Mouse (Mus musculus) gastrocnemius, adult 2 months (tissue): ENCODE data around the gene Ptprf. TPM values are rescaled to one million over a fixed set of nuclear protein-coding genes. Genes with fewer than 3 reads are reported as not detected.
A peak's percentile ranks its signal among the peaks of the same experiment; 100 is the strongest.

Experiments
- DNase-seq: peaks from one replicate; pipeline ENCODE4 v3.0.0; 2022
- H3K27ac ChIP-seq: fragments of 200-600 bp; 2 replicates; pipeline ENCODE4 v1.8.1; 2022; ENCODE audit warnings: mild to moderate bottlenecking
- H3K4me3 ChIP-seq: fragments of 200-600 bp; 2 replicates; pipeline ENCODE4 v1.8.1; 2022; ENCODE audit warnings: mild to moderate bottlenecking, moderate library complexity
- CTCF ChIP-seq: fragments of 200-600 bp; IDR thresholded peaks from 2 replicates; pipeline ENCODE4 v1.8.1; 2022; ENCODE audit warnings: antibody characterized with exemption, mild to moderate bottlenecking, moderate library complexity
- intact Hi-C: fragments of 180-260 bp; cut with DNase I; formaldehyde crosslinking; loops from one replicate; pipeline ENCODE4 v1.15.1; 2025
- total RNA-seq, 2 experiments: library from RNA; stranded (reverse); gene quantifications; 2 replicates each; pipeline ENCODE4 v1.2.3; 2021

The Ptprf gene
- total RNA-seq, 2 experiments from 2014 or later, result 1.5 to 2.5 TPM

DNA sequence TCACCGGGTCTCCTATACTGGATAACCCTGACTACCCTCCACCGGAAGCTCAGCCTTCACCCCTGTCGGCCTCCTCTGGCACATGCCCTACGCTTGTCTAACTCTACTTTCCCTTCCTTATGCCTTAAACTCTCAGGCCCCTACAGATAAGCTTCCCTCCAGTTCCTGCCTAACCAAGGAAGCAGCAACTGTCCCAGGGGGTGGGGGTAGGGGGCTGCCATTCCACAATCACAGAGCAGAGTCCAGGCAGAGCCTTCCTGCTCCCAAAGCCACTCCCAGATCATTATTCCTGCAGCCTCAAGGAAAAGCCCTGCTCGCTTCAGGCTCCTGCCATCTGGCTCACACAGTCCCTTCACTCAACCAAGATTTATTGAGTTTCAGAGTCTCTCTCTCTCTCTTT is 6.6 kb upstream of the Ptprf start:
- no peak for TF ChIP-seq CTCF
- H3K4me3 ChIP-seq, result no peak overlapping the region
- H3K27ac ChIP-seq, result no peak overlapping the region
- intact Hi-C loops, result loop anchor here (10.0 kb wide), 2 partner anchors 373 to 473 kb away; partner anchors contain the start of gene Artn
- DNase-seq, result no peak

DNA sequence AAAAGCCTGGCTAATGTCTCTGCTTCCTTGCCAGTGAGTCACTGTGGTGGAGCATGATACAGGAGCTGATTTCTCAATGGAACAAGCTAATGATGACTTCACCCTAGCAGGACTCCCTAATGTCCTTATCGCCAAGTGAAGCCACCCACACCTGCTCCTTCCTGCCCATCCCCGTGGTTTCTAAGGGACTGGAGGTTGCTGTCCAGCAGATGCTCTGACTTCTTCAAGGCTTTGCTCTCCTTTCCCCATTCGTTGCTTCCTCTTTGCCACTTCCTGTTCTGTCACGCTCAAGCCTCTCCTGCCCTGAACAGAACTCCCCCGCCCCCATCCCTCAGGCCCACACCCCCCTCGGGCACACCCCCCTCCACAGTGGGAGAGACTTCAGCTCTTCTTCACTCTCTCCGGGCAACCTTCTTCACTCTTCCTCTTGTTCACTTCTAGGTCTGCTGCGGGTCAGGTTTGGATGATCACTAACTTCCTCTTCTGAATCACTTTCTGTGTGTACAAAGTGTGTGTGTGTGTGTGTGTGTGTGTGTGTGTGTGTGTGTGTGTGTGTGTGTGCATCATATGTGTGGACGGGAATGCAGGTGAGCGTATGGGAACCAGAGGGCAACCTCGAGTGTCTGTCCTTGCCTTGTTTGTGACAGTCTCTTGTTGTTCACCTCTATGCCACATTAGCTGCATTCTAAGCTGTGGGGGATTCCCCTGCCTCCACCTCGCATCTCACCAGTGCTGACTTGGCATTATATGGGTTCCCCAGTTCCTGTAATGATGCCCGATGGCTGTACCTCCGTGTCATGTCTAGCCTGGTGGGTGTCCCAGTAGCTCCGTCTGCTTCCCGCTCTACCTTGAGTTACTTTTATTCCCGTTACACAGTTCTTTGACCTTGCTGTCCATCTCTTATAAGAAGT is 4.7 kb upstream of the Ptprf start:
- no peak for TF ChIP-seq CTCF
- no peak for DNase-seq
- intact Hi-C loops, result loop anchor here (10.0 kb wide), 2 partner anchors 371 to 471 kb away; partner anchors contain the start of gene Artn
- Histone ChIP-seq H3K4me3 (no peak overlapping the region), H3K27ac (no peak overlapping the region)

DNA sequence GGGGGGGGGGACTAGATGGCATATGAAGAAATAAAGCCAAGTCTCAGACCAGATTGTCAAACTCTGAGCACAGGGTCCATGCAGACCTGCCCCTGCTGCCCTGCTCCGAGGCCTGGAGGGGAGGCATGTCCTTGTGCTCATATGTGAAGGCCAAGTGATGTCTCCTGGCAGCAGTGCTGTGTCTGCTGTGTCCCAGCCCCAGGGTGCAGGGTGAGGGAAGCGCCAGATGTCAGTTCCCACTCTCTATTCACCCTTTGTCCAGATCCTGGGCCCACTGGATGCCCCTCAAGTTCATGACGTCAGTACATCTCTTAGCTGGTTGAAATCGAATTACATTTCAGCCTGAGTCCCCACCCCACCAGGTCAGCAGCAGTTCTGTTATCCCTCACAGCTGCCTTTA is 3.6 kb upstream of the Ptprf start:
- DNase-seq, result no peak
- H3K4me3 ChIP-seq, result no peak overlapping the region
- TF ChIP-seq CTCF, result no peak
- no peak overlapping the region for H3K27ac ChIP-seq
- intact Hi-C loops, result loop anchor here (10.0 kb wide), 2 partner anchors 370 to 470 kb away; partner anchors contain the start of gene Artn

DNA sequence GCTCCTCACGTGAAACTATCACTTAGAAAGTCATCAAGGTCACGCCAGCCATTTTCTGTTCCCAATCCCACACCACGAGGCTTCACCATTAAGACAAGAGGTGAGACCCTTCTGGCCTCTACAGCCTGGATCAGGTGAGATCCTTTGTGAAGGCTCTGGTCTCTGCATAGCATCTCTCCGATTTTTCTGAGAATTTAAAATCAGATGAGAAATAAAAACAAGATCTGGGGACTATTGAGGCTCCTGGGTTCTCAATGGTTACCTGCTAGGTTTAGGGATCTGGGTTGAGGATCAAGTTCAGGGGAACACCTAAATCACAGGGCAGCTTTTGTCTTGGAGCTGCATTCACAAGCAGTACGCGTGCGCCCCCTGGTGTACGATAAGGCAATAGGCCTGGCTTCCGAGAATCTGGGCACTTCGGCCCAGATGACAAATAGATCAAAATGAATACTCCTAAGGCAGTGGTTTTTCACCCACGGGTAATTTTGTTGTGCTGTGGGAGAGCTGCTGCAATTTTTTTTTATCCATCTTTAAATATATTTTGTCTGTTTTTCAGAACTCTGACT is 1.6 kb upstream of the Ptprf start:
- intact Hi-C loops, result loop anchor here (1.0 to 10.0 kb wide), 4 partner anchors 77 to 468 kb away; partner anchors contain the start of gene Artn
- H3K27ac ChIP-seq, result no peak overlapping the region
- H3K4me3 ChIP-seq, result no peak overlapping the region
- peak; percentile 84 for DNase-seq
- peak; percentile 100 for TF ChIP-seq CTCF

DNA sequence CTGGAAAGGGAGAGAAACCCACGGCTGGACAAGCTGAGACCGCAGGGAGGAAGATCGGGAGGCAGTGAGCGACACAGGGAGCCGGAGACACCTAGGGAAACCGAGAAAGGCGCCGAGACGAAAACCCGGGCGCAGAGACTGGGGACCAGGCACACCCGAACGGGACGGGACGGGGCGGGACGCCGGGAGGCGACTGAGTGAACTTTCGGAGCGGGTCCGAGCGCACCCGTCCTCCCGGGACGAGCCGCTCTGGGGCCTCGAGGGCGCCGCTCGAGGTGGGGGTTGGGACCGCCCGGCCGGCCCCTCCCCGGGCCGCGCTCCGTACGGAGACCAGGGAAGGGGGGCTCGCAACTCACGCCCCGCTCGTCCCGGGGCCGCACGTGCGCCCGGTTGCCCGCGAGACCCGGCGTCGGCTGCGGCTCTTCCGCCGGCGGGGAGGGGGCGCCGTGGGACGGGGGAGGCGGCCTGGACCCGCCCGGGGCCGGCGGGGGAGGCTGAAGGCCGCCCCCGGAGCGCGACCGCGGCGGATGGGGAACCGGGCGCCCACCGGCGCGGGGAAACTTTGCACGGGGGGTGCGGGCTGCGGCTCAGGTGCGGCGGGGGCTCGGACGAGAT is 682 bp downstream of the Ptprf start:
- Histone ChIP-seq H3K27ac (peak overlapping the region; percentile 68), H3K4me3 (peak overlapping the region; percentile 81)
- intact Hi-C loops, result loop anchor here (10.0 kb wide), 2 partner anchors 366 to 466 kb away; partner anchors contain the start of gene Artn
- TF ChIP-seq CTCF, result no peak
- peak; percentile 62 for DNase-seq

DNA sequence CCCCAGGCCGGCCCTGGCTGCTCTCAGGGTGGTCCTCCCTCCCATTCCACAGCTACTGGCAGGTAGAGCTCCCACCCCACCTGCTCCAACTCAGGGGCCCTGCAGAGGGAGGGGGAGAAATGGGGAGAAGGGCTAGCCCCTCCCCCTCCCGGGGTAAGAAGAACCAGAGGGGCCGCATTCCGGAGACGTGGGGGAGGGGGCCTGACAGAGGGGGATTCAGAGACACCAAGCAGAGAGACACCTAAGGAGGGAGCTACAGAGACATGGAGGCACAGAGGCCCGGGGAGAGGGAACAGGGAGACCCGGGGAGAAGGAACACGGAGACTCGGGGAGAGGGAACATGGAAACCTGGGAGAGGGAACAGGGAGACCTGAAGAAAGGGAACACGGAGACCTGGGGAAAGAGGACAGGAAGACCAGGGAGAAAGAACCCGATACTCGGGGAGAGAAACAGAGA is 1.2 kb downstream of the Ptprf start:
- TF ChIP-seq CTCF, result no peak
- peak overlapping the region; percentile 68 for H3K27ac ChIP-seq
- no peak for DNase-seq
- intact Hi-C loops, result loop anchor here (10.0 kb wide), 2 partner anchors 365 to 465 kb away; partner anchors contain the start of gene Artn
- peak overlapping the region; percentile 81 for H3K4me3 ChIP-seq

DNA sequence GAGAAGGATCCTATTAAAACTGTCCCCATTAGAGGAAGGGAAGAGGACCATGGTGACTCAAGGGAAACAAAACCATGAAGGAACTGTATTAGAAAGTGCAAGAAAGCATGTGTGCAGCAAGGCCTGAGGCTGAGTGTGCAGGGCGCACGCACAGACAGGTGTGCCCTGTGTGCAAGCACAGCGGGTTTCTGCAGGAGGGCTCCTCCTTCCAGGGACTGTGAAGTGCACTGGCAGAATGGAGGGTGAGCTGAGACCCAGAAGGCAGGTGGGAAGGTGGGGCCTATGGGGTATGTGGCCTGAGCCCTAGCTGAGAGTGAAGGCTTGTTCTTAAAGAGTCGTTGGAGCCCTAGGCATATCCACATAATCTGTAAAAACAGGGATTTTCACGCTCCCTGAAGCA is 1.9 kb downstream of the Ptprf start:
- no peak overlapping the region for H3K4me3 ChIP-seq
- intact Hi-C loops, result no loop called here
- no peak overlapping the region; the same call in 1 of the 2 replicates for H3K27ac ChIP-seq
- TF ChIP-seq CTCF, result no peak
- DNase-seq, result no peak

DNA sequence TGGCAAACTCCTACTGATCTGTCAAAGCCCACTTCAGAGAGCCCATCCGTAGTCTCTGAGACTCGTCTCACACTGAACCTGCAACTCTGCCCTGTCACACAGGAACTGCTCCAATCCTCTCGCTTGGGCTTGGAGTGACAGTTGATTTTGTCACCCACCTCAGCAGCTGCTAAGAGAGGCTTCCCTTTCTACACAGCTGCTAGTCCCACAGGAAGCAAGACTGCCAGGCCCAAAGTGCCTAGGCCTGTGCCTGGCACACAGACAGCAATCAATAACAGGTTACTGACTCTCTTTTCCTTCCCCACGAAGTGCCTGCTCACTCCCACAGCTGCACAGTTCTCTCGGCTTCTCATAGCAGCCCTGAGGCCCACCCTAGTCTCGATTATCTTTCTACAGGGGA is 2.7 kb downstream of the Ptprf start:
- intact Hi-C loops, result no loop called here
- TF ChIP-seq CTCF, result no peak
- no peak overlapping the region for H3K4me3 ChIP-seq
- H3K27ac ChIP-seq, result no peak overlapping the region
- DNase-seq, result no peak

DNA sequence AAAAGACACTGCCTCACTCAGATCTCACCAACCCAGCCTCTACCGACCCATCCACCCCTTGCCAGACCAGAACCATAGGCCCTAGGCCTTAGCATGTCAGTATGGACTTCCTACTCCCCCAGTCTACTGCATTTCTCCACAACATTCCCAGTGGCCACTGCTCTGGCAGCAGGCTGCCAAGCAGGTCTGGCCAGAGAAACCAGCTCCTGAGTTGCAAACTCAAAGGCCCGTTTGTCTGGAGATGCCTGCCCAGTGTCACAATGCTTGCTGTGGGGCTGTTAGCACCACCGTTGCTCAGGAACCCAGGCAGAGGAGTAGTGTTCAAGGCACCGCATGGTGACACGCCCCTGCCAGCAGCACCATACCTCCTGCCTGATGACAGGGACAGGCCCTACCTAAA is 5.0 kb downstream of the Ptprf start:
- intact Hi-C loops, result no loop called here
- Histone ChIP-seq H3K27ac (no peak overlapping the region), H3K4me3 (no peak overlapping the region)
- no peak for TF ChIP-seq CTCF
- no peak for DNase-seq

DNA sequence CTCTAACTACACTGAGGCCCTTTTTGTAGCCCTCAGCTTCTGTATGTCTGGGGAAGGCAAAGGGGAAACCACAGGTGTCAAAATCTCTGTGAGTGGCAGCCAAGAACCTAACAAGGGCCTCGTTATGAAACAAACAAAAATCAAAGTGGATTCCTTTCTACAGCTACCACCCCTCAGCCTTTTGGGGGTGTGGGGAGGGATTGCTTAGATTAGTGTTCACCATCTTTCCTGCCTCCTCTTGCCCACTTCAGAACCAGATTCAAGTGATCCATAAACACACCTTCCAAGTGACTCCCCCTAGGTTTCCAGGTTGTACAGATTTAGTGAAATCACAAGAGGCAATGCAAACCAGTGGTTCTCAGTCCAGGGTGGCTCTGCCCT is 9.0 kb downstream of the Ptprf start:
- Histone ChIP-seq H3K27ac (no peak overlapping the region), H3K4me3 (no peak overlapping the region)
- DNase-seq, result no peak
- intact Hi-C loops, result no loop called here
- no peak for TF ChIP-seq CTCF

DNA sequence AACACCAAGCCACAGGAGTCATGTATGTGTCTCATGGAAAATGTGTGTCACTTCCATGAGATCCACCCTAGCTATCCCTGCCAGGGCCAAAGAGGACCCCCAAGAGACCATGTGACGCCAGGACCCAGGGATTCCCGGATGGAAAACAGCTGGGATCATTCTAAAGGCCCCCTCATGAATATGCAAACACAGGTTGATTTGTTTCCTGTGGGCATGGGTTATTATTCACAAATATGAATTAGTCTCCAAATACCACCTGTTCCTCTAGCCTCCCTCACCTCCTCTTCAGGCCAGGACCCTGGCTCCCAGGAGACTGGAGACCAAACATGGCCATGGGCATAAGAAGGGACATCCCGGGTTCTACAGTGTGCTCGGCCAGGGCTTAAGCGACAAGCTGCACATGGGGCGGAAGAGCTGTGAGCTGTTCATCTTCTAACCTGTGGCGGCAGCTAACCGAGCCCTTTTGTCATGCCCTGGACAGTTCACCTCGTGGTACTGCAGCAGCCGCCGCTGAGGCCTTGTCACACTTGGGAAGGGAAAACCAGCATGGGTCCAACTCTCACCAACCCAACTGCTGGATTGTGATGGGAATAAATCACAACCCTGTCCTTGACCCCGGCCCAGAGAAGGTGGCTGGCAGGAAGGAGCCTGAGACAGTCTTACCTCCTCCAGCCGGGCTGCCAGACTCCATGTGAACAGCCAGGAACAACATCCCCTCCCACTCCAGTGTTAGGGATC is 9.6 kb downstream of the Ptprf start:
- TF ChIP-seq CTCF, result no peak
- Histone ChIP-seq H3K27ac (no peak overlapping the region), H3K4me3 (no peak overlapping the region)
- DNase-seq, result no peak
- intact Hi-C loops, result no loop called here

DNA sequence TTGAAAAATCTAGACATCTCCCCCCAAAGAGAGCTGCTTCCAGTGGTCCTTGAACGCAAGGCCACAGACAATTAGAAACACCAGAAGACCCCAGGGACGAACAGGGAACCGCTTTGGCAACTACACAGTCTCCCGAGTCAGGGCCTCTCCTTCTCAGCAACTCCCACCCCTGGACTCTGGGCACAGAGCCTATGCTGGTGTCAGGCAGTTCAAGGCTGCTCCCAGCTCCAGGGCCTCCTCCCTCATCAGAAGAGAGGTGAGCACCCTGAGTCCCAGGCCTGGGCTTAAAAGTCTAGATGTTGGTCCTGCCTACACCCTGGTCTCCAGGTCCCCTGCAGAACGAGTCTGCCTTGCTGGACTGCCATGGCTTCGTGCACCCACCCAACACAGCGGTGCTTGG is 10.7 kb downstream of the Ptprf start:
- DNase-seq, result no peak
- TF ChIP-seq CTCF, result no peak
- Histone ChIP-seq H3K27ac (no peak overlapping the region), H3K4me3 (no peak overlapping the region)
- intact Hi-C loops, result no loop called here
